Mouse (Mus musculus) brown adipose tissue, adult 24 weeks (tissue): ENCODE data around the gene Cxcr1. TPM values are rescaled to one million over a fixed set of nuclear protein-coding genes. Genes with fewer than 3 reads are reported as not detected.

Experiments used
- H3K27ac ChIP-seq: fragments of 200-500 bp; replicated peaks from 2 replicates; pipeline ENCODE4 v1.5.1; 2012; ENCODE audit warnings: low read depth, mild to moderate bottlenecking, low read length
- H3K4me1 ChIP-seq: fragments of 200-500 bp; 2 replicates; pipeline ENCODE4 v1.6.1; 2012; ENCODE audit warnings: low read length, mixed read lengths; ENCODE audit not compliant: control insufficient read depth, insufficient read depth, insufficient read length
- H3K4me3 ChIP-seq: fragments of 200-500 bp; 2 replicates; pipeline ENCODE4 v1.5.1; 2012; ENCODE audit warnings: low read depth, mild to moderate bottlenecking, low read length, moderate library complexity; ENCODE audit not compliant: insufficient read depth
- polyA plus RNA-seq: library from polyadenylated mRNA; stranded (reverse); fragments of >200 nt; gene quantifications from 2 replicates; pipeline ENCODE4 v1.2.4, GENCODE M21; 2012; ENCODE audit not compliant: missing spikeins, insufficient read depth, insufficient read length

The Cxcr1 gene
- polyA plus RNA-seq, 1 experiment = not detected

- Histone ChIP-seq H3K4me1 (no peaks in the 10 kb centered on the region), H3K4me3 (no peak overlapping the region), H3K27ac (no peak overlapping the region)
Observed at GRCm38 (mm10) chr1:74206642-74207041, 12.2 kb upstream of the Cxcr1 start.

GRCm38 (mm10) chr1:74205881-74206280, 11.4 kb upstream of the Cxcr1 start:
- Histone ChIP-seq H3K4me1 (no peaks in the 10 kb centered on the region), H3K4me3 (no peak overlapping the region), H3K27ac (no peak overlapping the region)

- no peak overlapping the region for H3K27ac ChIP-seq
- no peak overlapping the region for H3K4me3 ChIP-seq
- H3K4me1 ChIP-seq = no peaks in the 10 kb centered on the region
Observed at GRCm38 (mm10) chr1:74203457-74203856, 9.0 kb upstream of the Cxcr1 start.

- H3K4me3 ChIP-seq = no peak overlapping the region
- no peaks in the 10 kb centered on the region for H3K4me1 ChIP-seq
- H3K27ac ChIP-seq = no peak overlapping the region
Observed at GRCm38 (mm10) chr1:74201048-74201844, 6.8 kb upstream of the Cxcr1 start.

GRCm38 (mm10) chr1:74199046-74199445, 4.6 kb upstream of the Cxcr1 start:
- Histone ChIP-seq H3K4me3 (no peak overlapping the region), H3K4me1 (no peaks in the 10 kb centered on the region), H3K27ac (no peak overlapping the region)

- no peak overlapping the region for H3K27ac ChIP-seq
- H3K4me1 ChIP-seq = no peaks in the 10 kb centered on the region
- H3K4me3 ChIP-seq = no peak overlapping the region
Observed at GRCm38 (mm10) chr1:74197726-74198470, 3.5 kb upstream of the Cxcr1 start.

GRCm38 (mm10) chr1:74196621-74197419, 2.4 kb upstream of the Cxcr1 start:
- H3K4me3 ChIP-seq = no peak overlapping the region
- no peak overlapping the region for H3K27ac ChIP-seq
- peaks cover 3% of the 10 kb centered on the region; the same call in 1 of the 2 replicates for H3K4me1 ChIP-seq

- Histone ChIP-seq H3K27ac (no peak overlapping the region), H3K4me3 (no peak overlapping the region), H3K4me1 (peaks cover 3% of the 10 kb centered on the region; the same call in 1 of the 2 replicates)
Observed at GRCm38 (mm10) chr1:74195961-74196360, 1.5 kb upstream of the Cxcr1 start.

GRCm38 (mm10) chr1:74192711-74193110, 1.7 kb downstream of the Cxcr1 start:
- Histone ChIP-seq H3K27ac (peak overlapping the region; percentile 63), H3K4me3 (no peak overlapping the region), H3K4me1 (peaks cover 8% of the 10 kb centered on the region)

GRCm38 (mm10) chr1:74190471-74190870, 4.0 kb downstream of the Cxcr1 start:
- Histone ChIP-seq H3K4me1 (peaks cover 8% of the 10 kb centered on the region), H3K4me3 (no peak overlapping the region), H3K27ac (peak overlapping the region; percentile 89)

- Histone ChIP-seq H3K4me3 (no peak overlapping the region), H3K4me1 (no peaks in the 10 kb centered on the region), H3K27ac (no peak overlapping the region)
Observed at GRCm38 (mm10) chr1:74183006-74183405, 11.4 kb downstream of the Cxcr1 start.

GRCm38 (mm10) chr1:74181462-74181861, 13.0 kb downstream of the Cxcr1 start:
- no peak overlapping the region for H3K27ac ChIP-seq
- H3K4me3 ChIP-seq = no peak overlapping the region
- no peaks in the 10 kb centered on the region for H3K4me1 ChIP-seq

- no peaks in the 10 kb centered on the region for H3K4me1 ChIP-seq
- no peak overlapping the region for H3K27ac ChIP-seq
- H3K4me3 ChIP-seq = no peak overlapping the region
Observed at GRCm38 (mm10) chr1:74179624-74180408, 14.6 kb downstream of the Cxcr1 start.

- Histone ChIP-seq H3K27ac (no peak overlapping the region), H3K4me3 (no peak overlapping the region), H3K4me1 (no peaks in the 10 kb centered on the region)
Observed at GRCm38 (mm10) chr1:74178618-74179017, 15.8 kb downstream of the Cxcr1 start.
